Mouse (Mus musculus) midbrain, postnatal 0 days (tissue): ENCODE data around the gene Mdc1. TPM values are rescaled to one million over a fixed set of nuclear protein-coding genes. Genes with fewer than 3 reads are reported as not detected.
A peak's percentile ranks its signal among the peaks of the same experiment; 100 is the strongest.

Source experiments
- ATAC-seq: fragments of 200-750 bp; cut with Nextera tagmentation; 2 replicates; pipeline ENCODE4 v1.8.0; 2017; ENCODE audit warnings: moderate number of reproducible peaks, mild to moderate bottlenecking, moderate TSS enrichment, moderate library complexity; ENCODE audit not compliant: low FRiP score
- DNase-seq: peaks from one replicate; pipeline ENCODE4 v3.0.0-alpha.2; 2015; ENCODE audit warnings: low spot score
- H3K27ac ChIP-seq: fragments of 300-500 bp; sonication (generic); 2 replicates; pipeline ENCODE4 v1.5.1; 2014; ENCODE audit warnings: low read depth, mild to moderate bottlenecking, low read length, mixed read lengths
- H3K27me3 ChIP-seq: fragments of 300-500 bp; sonication (generic); 2 replicates; pipeline ENCODE4 v1.6.1; 2014; ENCODE audit warnings: low read length, control low read depth, mixed read lengths; ENCODE audit not compliant: insufficient read depth
- H3K36me3 ChIP-seq: fragments of 300-500 bp; sonication (generic); 2 replicates; pipeline ENCODE4 v1.6.1; 2014; ENCODE audit warnings: low read length, control low read depth, mixed read lengths; ENCODE audit not compliant: insufficient read depth
- H3K4me1 ChIP-seq: fragments of 300-500 bp; sonication (generic); 2 replicates; pipeline ENCODE4 v1.6.1; 2014; ENCODE audit warnings: mild to moderate bottlenecking, control low read depth, antibody characterized with exemption, low read length, mixed read lengths; ENCODE audit not compliant: insufficient read depth
- H3K4me2 ChIP-seq: fragments of 300-500 bp; sonication (generic); 2 replicates; pipeline ENCODE4 v1.6.1; 2014; ENCODE audit warnings: low read depth, mild to moderate bottlenecking, low read length, mixed read lengths; ENCODE audit not compliant: poor library complexity, severe bottlenecking
- H3K4me3 ChIP-seq: fragments of 300-500 bp; sonication (generic); 2 replicates; pipeline ENCODE4 v1.5.1; 2014; ENCODE audit warnings: low read depth, mild to moderate bottlenecking, low read length, moderate library complexity
- H3K9ac ChIP-seq: fragments of 300-500 bp; sonication (generic); replicated peaks from 2 replicates; pipeline ENCODE4 v1.6.1; 2014; ENCODE audit warnings: mild to moderate bottlenecking, low read length, moderate library complexity, mixed read lengths; ENCODE audit not compliant: poor library complexity, severe bottlenecking
- H3K9me3 ChIP-seq: fragments of 300-500 bp; sonication (generic); 2 replicates; pipeline ENCODE4 v1.6.1; 2016; ENCODE audit warnings: low read length, control low read depth
- CTCF ChIP-seq: IDR thresholded peaks from 2 replicates; pipeline ENCODE4 v1.5.1; 2016; ENCODE audit warnings: antibody characterized with exemption, mild to moderate bottlenecking
- WGBS: fragments of 180-500 bp; shearing (Covaris S2); extraction: QIAGEN DNeasy Blood & Tissue Kit; methylation state at CpG from one replicate; pipeline ENCODE4 v1.1.7; 2014; 5-methylcytosine and 5-hydroxymethylcytosine counted together
- polyA plus RNA-seq: library from polyadenylated mRNA; unstranded; fragments of >200 nt; fragmentation: Nextera tagmentation; extraction: Ambion mirVana; gene quantifications from 2 replicates; pipeline ENCODE4 v1.2.1, GENCODE M21; 2015
- total RNA-seq: library from RNA; depleted of rRNA; stranded (reverse); fragments of >200 nt; gene quantifications from 2 replicates; pipeline ENCODE4 v1.2.3, GENCODE M21; 2014

Mdc1 gene
- total and polyA plus RNA-seq, 2 experiments from 2014 or later, result 3.7 to 22.6 TPM

DNA sequence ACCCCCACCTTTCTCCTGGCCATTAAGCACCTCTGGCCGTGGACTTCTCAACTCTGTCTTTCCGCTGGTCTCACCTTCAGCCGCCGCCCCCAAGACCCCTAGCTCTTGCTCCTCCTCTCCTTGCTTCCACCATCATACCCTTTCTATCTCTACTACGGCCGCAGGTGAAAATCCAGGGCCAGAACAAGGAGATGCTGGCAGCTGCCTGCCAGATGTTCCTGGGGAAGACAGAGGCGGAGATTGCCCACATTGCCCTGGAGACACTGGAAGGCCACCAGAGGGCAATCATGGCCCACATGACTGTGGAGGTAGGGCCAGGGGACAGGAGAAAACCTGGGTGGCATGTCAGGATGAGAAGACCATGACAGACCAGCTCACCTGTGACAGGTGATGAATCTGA is 16.9 kb upstream of the Mdc1 start:
- Histone ChIP-seq H3K9ac (no peak overlapping the region), H3K4me2 (peak overlapping the region; percentile 72)

DNA sequence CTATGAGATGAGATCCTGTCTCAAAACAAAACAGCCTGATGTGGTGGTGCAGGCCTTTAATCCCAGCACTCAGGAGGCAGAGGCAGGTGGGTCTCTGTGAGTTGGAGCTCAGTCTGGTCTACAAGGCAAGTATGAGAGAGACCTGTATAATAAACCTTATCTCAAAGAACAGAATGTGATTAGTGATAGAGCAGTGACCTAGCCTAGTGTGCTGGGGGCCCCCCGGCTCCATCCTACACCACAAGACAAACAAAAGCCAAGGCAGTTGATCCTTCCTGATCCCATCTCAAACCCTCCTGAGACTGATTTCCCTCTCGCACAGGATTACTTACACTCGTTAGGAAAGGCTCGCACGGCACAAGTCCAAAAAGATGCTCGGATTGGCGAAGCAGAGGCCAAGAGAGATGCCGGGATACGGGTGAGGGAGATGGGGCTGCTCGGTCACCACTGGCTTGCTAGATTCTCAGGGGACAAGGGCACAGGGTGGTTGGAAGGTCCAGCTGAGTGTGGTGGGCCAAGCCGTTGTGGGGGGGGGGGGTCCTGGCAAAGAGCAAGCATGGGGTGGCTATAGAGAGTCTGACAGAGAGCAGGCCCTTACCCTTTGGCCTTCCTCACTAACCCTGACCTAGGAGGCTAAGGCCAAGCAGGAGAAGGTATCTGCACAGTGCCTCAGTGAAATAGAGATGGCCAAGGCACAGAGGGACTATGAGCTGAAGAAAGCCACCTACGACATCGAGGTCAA is 16.0 kb upstream of the Mdc1 start:
- Histone ChIP-seq H3K27ac (no peak overlapping the region), H3K9ac (no peak overlapping the region), H3K9me3 (no peaks in the 10 kb centered on the region), H3K4me2 (no peak overlapping the region), H3K4me1 (peaks cover 5% of the 10 kb centered on the region; the same call in 1 of the 2 replicates), H3K36me3 (peaks cover 15% of the 10 kb centered on the region), H3K27me3 (peaks cover 7% of the 10 kb centered on the region), H3K4me3 (no peak overlapping the region)
- ATAC-seq (no peak), DNase-seq (no peak)
- 90% methylated on average over 13 of the region's 13 CpGs for WGBS
- no peak for TF ChIP-seq CTCF

More for the DNA sequence above, 16.9 kb upstream of the Mdc1 start:
- Histone ChIP-seq H3K36me3 (peaks cover 15% of the 10 kb centered on the region), H3K27ac (no peak overlapping the region), H3K4me1 (peaks cover 5% of the 10 kb centered on the region; the same call in 1 of the 2 replicates), H3K27me3 (peaks cover 7% of the 10 kb centered on the region), H3K9me3 (no peaks in the 10 kb centered on the region), H3K4me3 (peak overlapping the region; percentile 75)
- peak; percentile 48 for TF ChIP-seq CTCF
- DNase-seq (no peak), ATAC-seq (no peak)
- 67% methylated on average over 7 of the region's 7 CpGs for WGBS

GRCm38 (mm10) chr17:35829737-35830136 is 11.6 kb upstream of the Mdc1 start:
- H3K4me3 ChIP-seq, result no peak overlapping the region
- no peaks in the 10 kb centered on the region for H3K9me3 ChIP-seq
- WGBS, result 2% methylated on average over 21 of the region's 21 CpGs
- no peak overlapping the region for H3K9ac ChIP-seq
- H3K4me1 ChIP-seq, result no peaks in the 10 kb centered on the region; the same call in 1 of the 2 replicates
- peaks cover 31% of the 10 kb centered on the region for H3K36me3 ChIP-seq
- H3K4me2 ChIP-seq, result no peak overlapping the region
- H3K27ac ChIP-seq, result no peak overlapping the region
- DNase-seq (peak; percentile 85), ATAC-seq (peak; percentile 47; the same call in 1 of the 2 replicates)
- no peaks in the 10 kb centered on the region for H3K27me3 ChIP-seq
- TF ChIP-seq CTCF, result peak; percentile 90

DNA sequence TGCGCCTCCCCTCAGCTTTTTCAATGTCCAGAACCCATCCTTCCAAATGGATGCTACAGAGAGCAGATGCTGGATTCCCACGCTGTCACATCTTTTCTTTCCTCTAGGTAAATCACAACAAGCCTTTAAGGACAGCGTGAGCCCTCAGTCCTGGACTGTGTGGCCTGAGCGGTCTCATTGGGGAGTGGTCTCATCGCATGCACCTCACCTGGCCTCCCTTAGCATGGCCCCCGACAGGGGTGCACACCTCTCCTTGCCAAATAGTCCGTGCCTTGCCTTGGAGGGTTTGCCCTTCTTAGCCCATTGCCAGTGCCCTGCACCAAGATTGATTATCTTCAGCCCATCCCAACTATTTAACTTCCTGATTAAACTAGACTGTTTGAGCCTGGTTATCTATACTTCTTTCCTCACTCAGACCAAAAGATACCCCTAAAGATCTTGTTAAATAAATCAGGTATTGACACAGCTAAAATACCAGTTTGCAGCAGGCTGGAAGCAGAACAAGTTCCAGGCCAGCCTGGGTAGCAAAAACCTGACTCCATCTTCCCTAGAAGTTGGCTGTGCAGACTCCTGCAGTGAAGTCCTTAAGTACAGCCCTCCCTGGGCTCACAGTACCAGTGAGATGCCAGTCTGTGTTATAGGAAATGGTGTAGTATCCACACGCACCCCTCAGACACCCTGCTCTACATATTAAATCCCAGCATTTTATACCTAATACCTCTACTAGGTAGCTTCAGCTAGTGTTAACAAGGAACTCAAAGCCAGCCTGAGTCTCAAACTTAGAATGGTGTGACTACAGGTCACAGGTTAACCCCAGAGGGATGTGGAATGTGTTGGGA is 8.7 kb upstream of the Mdc1 start:
- peaks cover 31% of the 10 kb centered on the region for H3K36me3 ChIP-seq
- H3K4me1 ChIP-seq, result no peaks in the 10 kb centered on the region; the same call in 1 of the 2 replicates
- H3K4me2 ChIP-seq, result no peak overlapping the region
- no peaks in the 10 kb centered on the region for H3K9me3 ChIP-seq
- H3K4me3 ChIP-seq, result no peak overlapping the region
- DNase-seq, result no peak
- no peak for ATAC-seq
- H3K9ac ChIP-seq, result no peak overlapping the region
- H3K27me3 ChIP-seq, result no peaks in the 10 kb centered on the region
- 0 out of 2 replicates have a peak overlapping the region, but pooled peaks have one; percentile 26 for H3K27ac ChIP-seq
- TF ChIP-seq CTCF, result no peak
- 65% methylated on average over 8 of the region's 8 CpGs for WGBS

DNA sequence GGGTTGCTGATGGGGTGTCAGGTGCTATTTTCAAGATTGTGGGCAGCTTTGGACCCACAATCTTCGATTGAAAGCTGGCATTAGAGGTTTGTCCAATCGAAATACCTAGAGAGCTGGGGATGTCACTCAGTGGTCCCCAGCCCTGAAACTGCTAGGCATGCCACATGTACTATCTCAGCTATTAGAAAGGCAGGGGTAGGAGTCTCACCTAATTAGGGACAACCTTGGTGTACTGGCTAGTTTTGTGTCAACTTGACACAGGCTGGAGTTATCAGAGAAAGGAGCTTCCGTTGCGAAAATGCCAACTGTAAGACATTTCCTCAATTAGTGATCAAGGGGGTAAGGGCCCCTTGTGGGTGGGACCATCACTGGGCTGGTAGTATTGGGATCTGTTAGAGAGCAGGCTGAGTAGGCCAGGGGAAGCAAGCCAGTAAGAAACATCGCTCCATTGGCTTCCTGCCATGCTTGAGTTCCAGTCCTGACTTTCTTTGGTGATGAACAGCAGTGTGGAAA is 8.0 kb upstream of the Mdc1 start:
- no peak for TF ChIP-seq CTCF
- 32% methylated on average over 5 of the region's 5 CpGs for WGBS
- Histone ChIP-seq H3K9ac (no peak overlapping the region), H3K27ac (0 out of 2 replicates have a peak overlapping the region, but pooled peaks have one; percentile 26), H3K4me2 (no peak overlapping the region), H3K36me3 (peaks cover 29% of the 10 kb centered on the region), H3K9me3 (no peaks in the 10 kb centered on the region), H3K27me3 (no peaks in the 10 kb centered on the region), H3K4me3 (no peak overlapping the region), H3K4me1 (no peaks in the 10 kb centered on the region; the same call in 1 of the 2 replicates)
- no peak for DNase-seq
- ATAC-seq, result no peak
